Mouse (Mus musculus): ENCODE data around the gene Rabl3. TPM values are rescaled to one million over a fixed set of nuclear protein-coding genes. Genes with fewer than 3 reads are reported as not detected.

The Rabl3 gene
- polyA plus RNA-seq, 1 experiment from 2014 or later, result 19.8 TPM

GRCm38 (mm10) chr16:37604243-37604642 is 64.6 kb downstream of the Rabl3 start:
- H3K9me3 ChIP-seq (replicated peaks), result no peaks in the 10 kb centered on the region
- ATAC-seq, result no peak
- no peak overlapping the region for H3K27ac ChIP-seq
- H3K4me2 ChIP-seq, result no peak overlapping the region
- no peaks in the 10 kb centered on the region for H3K27me3 ChIP-seq (replicated peaks)
- H3K4me3 ChIP-seq, result no peak overlapping the region
- 74% methylated on average over 6 of the region's 6 CpGs for WGBS (ENCODE audit: insufficient replicate concordance)
- no peaks in the 10 kb centered on the region for H3K36me3 ChIP-seq
- H3K4me1 ChIP-seq, result no peaks in the 10 kb centered on the region
- no peak overlapping the region for H3K9ac ChIP-seq

DNA sequence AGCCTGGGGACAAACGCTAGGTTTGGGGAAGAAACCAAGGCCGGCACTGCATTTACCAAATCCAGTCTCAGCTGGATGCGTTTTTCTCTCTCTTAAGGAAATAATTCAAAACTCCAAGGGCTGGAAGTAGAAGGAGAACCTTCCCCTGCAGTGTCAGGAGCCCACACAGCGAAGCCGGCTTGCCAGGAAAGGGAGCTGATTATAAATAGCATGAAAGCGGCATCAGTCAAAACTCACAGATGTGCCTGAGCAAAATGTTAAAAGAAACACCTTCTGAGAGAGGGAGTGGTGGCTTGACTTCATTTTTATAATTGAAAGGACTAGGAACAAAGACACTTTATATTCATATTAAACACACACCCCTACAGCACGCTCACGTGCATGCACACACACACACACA is 70.6 kb downstream of the Rabl3 start:
- no peak overlapping the region for H3K27ac ChIP-seq

DNA sequence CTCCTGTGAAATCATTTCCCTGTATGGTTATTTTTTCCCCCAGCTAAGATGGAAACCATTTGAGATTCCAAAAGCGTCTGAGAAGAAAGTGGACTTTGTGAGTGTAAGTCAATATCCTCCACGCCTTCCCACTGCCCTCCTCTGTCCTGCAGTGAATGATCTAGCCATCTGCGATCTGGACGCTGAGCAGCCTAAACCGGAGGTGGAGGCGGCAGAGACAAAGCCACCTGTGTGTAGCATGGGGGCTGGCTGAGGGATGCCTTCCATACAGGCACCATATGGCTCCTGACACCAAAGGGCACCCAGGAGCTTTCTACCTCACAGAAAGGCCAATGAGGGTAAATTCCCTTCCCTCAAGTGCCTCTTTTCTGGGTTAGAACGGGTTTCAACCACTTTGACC is 71.4 kb downstream of the Rabl3 start:
- Histone ChIP-seq H3K9me3 (replicated peaks) (no peaks in the 10 kb centered on the region), H3K4me2 (no peak overlapping the region), H3K27me3 (replicated peaks) (no peaks in the 10 kb centered on the region), H3K4me1 (no peaks in the 10 kb centered on the region), H3K36me3 (no peaks in the 10 kb centered on the region), H3K4me3 (no peak overlapping the region), H3K27ac (no peak overlapping the region), H3K9ac (no peak overlapping the region)
- 81% methylated on average over 7 of the region's 7 CpGs for WGBS (ENCODE audit: insufficient replicate concordance)
- ATAC-seq, result no peak

More for the DNA sequence above, 70.6 kb downstream of the Rabl3 start:
- Histone ChIP-seq H3K36me3 (no peaks in the 10 kb centered on the region), H3K4me3 (no peak overlapping the region), H3K9ac (no peak overlapping the region), H3K4me2 (no peak overlapping the region), H3K4me1 (no peaks in the 10 kb centered on the region), H3K9me3 (replicated peaks) (no peaks in the 10 kb centered on the region), H3K27me3 (replicated peaks) (no peaks in the 10 kb centered on the region)
- ATAC-seq, result no peak
- 75% methylated on average over 8 of the region's 8 CpGs for WGBS (ENCODE audit: insufficient replicate concordance)

DNA sequence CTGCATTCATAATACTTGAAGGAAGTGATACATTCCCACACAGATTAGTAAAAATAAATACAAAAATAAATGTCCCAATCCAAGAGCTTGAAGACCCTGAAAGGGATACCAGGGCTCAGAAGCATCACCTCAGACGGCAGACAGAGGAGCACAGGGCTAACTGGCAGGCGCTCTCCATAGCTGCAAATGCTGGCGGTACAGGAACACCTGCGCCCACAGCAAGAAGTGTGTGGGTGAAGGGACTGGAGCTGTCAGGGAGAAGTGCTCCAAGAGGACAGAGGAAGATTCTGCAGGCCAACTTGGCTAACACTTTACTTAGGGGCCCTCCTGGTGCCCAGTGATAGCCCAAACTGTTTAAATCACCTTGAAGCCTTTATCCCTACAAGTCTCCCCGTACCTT is 72.3 kb downstream of the Rabl3 start:
- no peaks in the 10 kb centered on the region for H3K27me3 ChIP-seq (replicated peaks)
- H3K4me2 ChIP-seq, result no peak overlapping the region
- H3K9me3 ChIP-seq (replicated peaks), result no peaks in the 10 kb centered on the region
- no peaks in the 10 kb centered on the region for H3K36me3 ChIP-seq
- no peaks in the 10 kb centered on the region for H3K4me1 ChIP-seq
- H3K27ac ChIP-seq, result no peak overlapping the region
- ATAC-seq, result no peak
- 65% methylated on average over 5 of the region's 5 CpGs for WGBS (ENCODE audit: insufficient replicate concordance)
- H3K4me3 ChIP-seq, result no peak overlapping the region
- H3K9ac ChIP-seq, result no peak overlapping the region

GRCm38 (mm10) chr16:37614540-37614939 is 74.9 kb downstream of the Rabl3 start:
- Histone ChIP-seq H3K4me1 (no peaks in the 10 kb centered on the region), H3K4me3 (no peak overlapping the region), H3K4me2 (no peak overlapping the region), H3K9ac (no peak overlapping the region), H3K27me3 (replicated peaks) (no peaks in the 10 kb centered on the region), H3K27ac (no peak overlapping the region), H3K9me3 (replicated peaks) (no peaks in the 10 kb centered on the region), H3K36me3 (no peaks in the 10 kb centered on the region)
- no peak for ATAC-seq
- 94% methylated on average over 9 of the region's 9 CpGs for WGBS (ENCODE audit: insufficient replicate concordance)

GRCm38 (mm10) chr16:37615429-37615828 is 75.7 kb downstream of the Rabl3 start:
- no peaks in the 10 kb centered on the region for H3K36me3 ChIP-seq
- no peaks in the 10 kb centered on the region for H3K9me3 ChIP-seq (replicated peaks)
- H3K4me1 ChIP-seq, result no peaks in the 10 kb centered on the region
- H3K27me3 ChIP-seq (replicated peaks), result no peaks in the 10 kb centered on the region
- no peak overlapping the region for H3K4me3 ChIP-seq
- 70% methylated on average over 8 of the region's 8 CpGs for WGBS (ENCODE audit: insufficient replicate concordance)
- no peak overlapping the region for H3K4me2 ChIP-seq
- H3K9ac ChIP-seq, result no peak overlapping the region
- ATAC-seq, result no peak
- H3K27ac ChIP-seq, result no peak overlapping the region

- Histone ChIP-seq H3K27me3 (replicated peaks) (no peaks in the 10 kb centered on the region), H3K4me1 (no peaks in the 10 kb centered on the region), H3K4me2 (no peak overlapping the region), H3K4me3 (no peak overlapping the region), H3K36me3 (no peaks in the 10 kb centered on the region), H3K27ac (no peak overlapping the region), H3K9ac (no peak overlapping the region), H3K9me3 (replicated peaks) (no peaks in the 10 kb centered on the region)
- 56% methylated on average over 8 of the region's 8 CpGs for WGBS (ENCODE audit: insufficient replicate concordance)
- no peak for ATAC-seq
Measured at GRCm38 (mm10) chr16:37616104-37616503, 76.4 kb downstream of the Rabl3 start.

DNA sequence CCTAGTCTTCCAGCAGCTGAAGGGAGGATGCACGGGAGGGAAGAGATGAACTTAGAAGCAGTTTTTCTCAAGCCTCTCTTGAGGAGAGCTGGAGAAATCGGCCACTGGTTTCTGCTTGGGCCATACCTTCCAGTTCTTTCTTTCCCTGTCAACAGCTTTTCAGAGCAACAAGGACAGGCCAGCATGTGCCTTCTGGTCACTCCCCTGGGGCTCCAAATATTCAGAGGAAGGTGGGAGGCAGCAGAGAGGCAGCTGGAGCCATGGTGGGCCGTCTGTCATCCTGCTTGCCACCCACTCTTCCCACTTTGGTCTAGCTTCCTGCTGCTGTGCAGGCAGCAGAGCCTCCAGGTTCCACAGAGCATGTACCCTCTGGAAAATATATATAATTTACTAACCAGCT is 78.0 kb downstream of the Rabl3 start:
- Histone ChIP-seq H3K4me3 (no peak overlapping the region), H3K27ac (no peak overlapping the region), H3K9me3 (replicated peaks) (no peaks in the 10 kb centered on the region), H3K4me2 (no peak overlapping the region), H3K4me1 (no peaks in the 10 kb centered on the region), H3K27me3 (replicated peaks) (no peaks in the 10 kb centered on the region), H3K9ac (no peak overlapping the region), H3K36me3 (no peaks in the 10 kb centered on the region)
- 37% methylated on average over 3 of the region's 3 CpGs for WGBS (ENCODE audit: insufficient replicate concordance)
- no peak for ATAC-seq

Other genes starting within 250 kb of the Rabl3 start
- gene Stxbp5l, start 154.9 kb upstream of the Rabl3 start, polyA plus RNA-seq (2016; fragmentation: Nextera tagmentation; extraction: Ambion mirVana), result 0.08 and 0.19 TPM in 2 replicates
- gene Gtf2e1, start 96 bp upstream of the Rabl3 start, polyA plus RNA-seq (2016; fragmentation: Nextera tagmentation; extraction: Ambion mirVana), result 18.1 and 18.3 TPM in 2 replicates
- 17.8 and 19.5 TPM in 2 replicates for gene Hgd, start 40.3 kb downstream of the Rabl3 start, polyA plus RNA-seq (2016; fragmentation: Nextera tagmentation; extraction: Ambion mirVana)
- gene Ndufb4, start 114.6 kb downstream of the Rabl3 start, polyA plus RNA-seq (2016; fragmentation: Nextera tagmentation; extraction: Ambion mirVana), result 52.4 and 56.6 TPM in 2 replicates
- 44.7 and 54.2 TPM in 2 replicates for gene Fstl1, start 237.0 kb downstream of the Rabl3 start, polyA plus RNA-seq (2016; fragmentation: Nextera tagmentation; extraction: Ambion mirVana)